Mouse (Mus musculus) monocyte, adult 5-6 weeks (primary cell): ENCODE measurements around the gene Rgsl1. TPM values are rescaled to one million over a fixed set of nuclear protein-coding genes. Genes with fewer than 3 reads are reported as not detected.
"Not testable (repeated sequence)": the region's sequence is repeated elsewhere in the genome, so short reads cannot be mapped to it uniquely, and the experiment has no call there.

Experiments used
- ATAC-seq: fragments of 153-309, 156-312 bp; replicated peaks from 2 replicates; pipeline ENCODE4 v1.8.0; 2017; ENCODE audit warnings: mild to moderate bottlenecking; ENCODE audit not compliant: low TSS enrichment, insufficient number of reproducible peaks, severe bottlenecking, poor library complexity, low FRiP score
- total RNA-seq: library from RNA; stranded (forward); fragments of 200-1000, 200-491, 200-594 nt; gene quantifications from 3 replicates; pipeline ENCODE4 v1.2.3, GENCODE M21; 2017

The Rgsl1 gene
- total RNA-seq, 1 experiment from 2014 or later: not detected

GRCm38 (mm10) chr1:153785608-153786007, 58.3 kb downstream of the Rgsl1 start:
- ATAC-seq: no peak

GRCm38 (mm10) chr1:153783339-153783738, 60.6 kb downstream of the Rgsl1 start:
- ATAC-seq: no peak

GRCm38 (mm10) chr1:153778205-153778604, 65.7 kb downstream of the Rgsl1 start:
- no peak for ATAC-seq

GRCm38 (mm10) chr1:153776257-153776656, 67.7 kb downstream of the Rgsl1 start:
- ATAC-seq: no peak

GRCm38 (mm10) chr1:153775174-153775573, 68.8 kb downstream of the Rgsl1 start:
- ATAC-seq: no peak

GRCm38 (mm10) chr1:153770776-153771167, 73.2 kb downstream of the Rgsl1 start:
- ATAC-seq: no peak

- ATAC-seq: no peak
Measured at GRCm38 (mm10) chr1:153769998-153770775, 73.8 kb downstream of the Rgsl1 start.

- ATAC-seq: not testable (repeated sequence)
Measured at GRCm38 (mm10) chr1:153769571-153769970, 74.4 kb downstream of the Rgsl1 start.

GRCm38 (mm10) chr1:153768465-153768864, 75.5 kb downstream of the Rgsl1 start:
- no peak for ATAC-seq

GRCm38 (mm10) chr1:153767281-153767680, 76.7 kb downstream of the Rgsl1 start:
- no peak for ATAC-seq

GRCm38 (mm10) chr1:153766298-153766697, 77.6 kb downstream of the Rgsl1 start:
- ATAC-seq: no peak

- no peak for ATAC-seq
Measured at GRCm38 (mm10) chr1:153764136-153764535, 79.8 kb downstream of the Rgsl1 start.

GRCm38 (mm10) chr1:153753725-153754464, 90.0 kb downstream of the Rgsl1 start:
- ATAC-seq: no peak

- ATAC-seq: peak; percentile 50; the same call in 1 of the 2 replicates
Measured at GRCm38 (mm10) chr1:153752521-153752920, 91.4 kb downstream of the Rgsl1 start.

GRCm38 (mm10) chr1:153751763-153752301, 92.1 kb downstream of the Rgsl1 start:
- peak; percentile 62 for ATAC-seq

- no peak for ATAC-seq
Measured at GRCm38 (mm10) chr1:153750054-153750453, 93.9 kb downstream of the Rgsl1 start.

- ATAC-seq: peak; percentile 60
Measured at GRCm38 (mm10) chr1:153749211-153749801, 94.6 kb downstream of the Rgsl1 start, which contains the start of gene Rnasel. TSS of gene Rnasel (plus strand) at chr1:153749426.

GRCm38 (mm10) chr1:153748549-153748948, 95.4 kb downstream of the Rgsl1 start:
- ATAC-seq: no peak

GRCm38 (mm10) chr1:153747861-153748530, 95.9 kb downstream of the Rgsl1 start:
- no peak for ATAC-seq
